Mouse (Mus musculus) olfactory bulb, adult 2 months (tissue): Measurements from ENCODE around the gene Slc16a10.

Source experiments
- CTCF ChIP-seq: fragments of 200-500 bp; IDR thresholded peaks from 2 replicates; pipeline ENCODE4 v1.5.1; 2012; ENCODE audit warnings: low read depth, mild to moderate bottlenecking, low read length, moderate library complexity; ENCODE audit not compliant: insufficient read depth
- POLR2A ChIP-seq: fragments of 200-500 bp; IDR thresholded peaks from 2 replicates; pipeline ENCODE4 v1.6.1; 2012; ENCODE audit warnings: mild to moderate bottlenecking, low read depth, low read length, moderate library complexity; ENCODE audit not compliant: insufficient read depth

- TF ChIP-seq POLR2A (no peak), CTCF (no peak)
Measured at GRCm38 (mm10) chr10:40050763-40051162, 91.3 kb downstream of the Slc16a10 start.
